In the genomic region with DNA sequence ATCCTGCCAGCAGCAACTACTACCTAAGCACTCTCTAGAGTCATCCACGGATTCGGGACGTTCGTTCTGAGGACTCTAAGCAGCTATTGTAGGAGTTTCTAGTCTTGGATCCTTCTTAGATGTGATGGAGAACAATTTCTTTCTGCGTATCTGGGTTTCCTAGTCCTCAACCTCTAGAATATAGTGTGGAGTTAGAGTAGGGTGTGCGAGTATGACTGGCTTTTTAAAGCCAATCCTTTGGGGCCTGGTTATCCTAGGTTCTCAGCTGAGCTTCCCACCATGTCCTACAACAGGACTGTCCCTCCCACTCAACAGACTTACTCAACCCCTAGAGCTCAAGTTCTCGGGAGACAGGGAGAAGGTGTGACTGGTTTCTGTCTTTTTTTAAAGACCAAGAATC, we compare ENCODE assay signal across 1 mouse cellular context.
TF ChIP-seq lines count a peak whose summit lies in the region.

No protein-coding gene starts in this region.

TF ChIP-seq in CH12.LX, 34 proteins besides CTCF, POLR2A, EP300 and RAD21 (continued from another document):
- TF ChIP-seq JUND (conservative IDR thresholded peaks at IDR 0.05; ENCODE audit: low read depth, low read length): no peak
- TF ChIP-seq ZMIZ1 (IDR thresholded peaks at IDR 0.05; ENCODE audit: low read depth, low read length): no peak
- no peak for TF ChIP-seq KAT2A (IDR thresholded peaks at IDR 0.05; ENCODE audit: insufficient replicate concordance, low read length)
- TF ChIP-seq SMC3 (IDR thresholded peaks at IDR 0.05; ENCODE audit: low read depth, low read length): no peak
- no peak for TF ChIP-seq POLR2AphosphoS2 (IDR thresholded peaks at IDR 0.05; ENCODE audit: low read depth, low read length)
- no peak for TF ChIP-seq MAZ (IDR thresholded peaks at IDR 0.05; ENCODE audit: low read depth, low read length)
- no peak for TF ChIP-seq E2F4 (IDR thresholded peaks at IDR 0.05; ENCODE audit: insufficient replicate concordance, low read depth, low read length)
- TF ChIP-seq ZC3H11A (IDR thresholded peaks at IDR 0.05; ENCODE audit: low read depth, low read length): no peak
